Mouse (Mus musculus) E14TG2a.4 (cell line): Measurements from ENCODE around the gene Car12.

Source experiments
- CTCF ChIP-seq: conservative IDR thresholded peaks from 2 replicates; pipeline ENCODE4 v1.5.1; 2014; ENCODE audit warnings: low read length
- POU5F1 ChIP-seq: IDR thresholded peaks from 2 replicates; pipeline ENCODE4 v1.6.1; 2014; ENCODE audit warnings: low read length, borderline replicate concordance

GRCm38 (mm10) chr9:66770701-66771100 lies 57.2 kb downstream of the Car12 start:
- no peak for TF ChIP-seq CTCF
- no peak for TF ChIP-seq POU5F1
